Mouse (Mus musculus) embryo, embryonic 11.5 days (tissue): ENCODE measurements at regions not wholly inside any gene's neighbourhood (a gene's known extent, or its start where the extent isn't known, plus 50 kb on each side); places are given as distances from the start of the nearest gene placed in this dataset.

Experiments used
- DNase-seq: peaks from one replicate; pipeline ENCODE4 v3.0.0-alpha.2; 2012; ENCODE audit warnings: low read depth, low spot score

DNA sequence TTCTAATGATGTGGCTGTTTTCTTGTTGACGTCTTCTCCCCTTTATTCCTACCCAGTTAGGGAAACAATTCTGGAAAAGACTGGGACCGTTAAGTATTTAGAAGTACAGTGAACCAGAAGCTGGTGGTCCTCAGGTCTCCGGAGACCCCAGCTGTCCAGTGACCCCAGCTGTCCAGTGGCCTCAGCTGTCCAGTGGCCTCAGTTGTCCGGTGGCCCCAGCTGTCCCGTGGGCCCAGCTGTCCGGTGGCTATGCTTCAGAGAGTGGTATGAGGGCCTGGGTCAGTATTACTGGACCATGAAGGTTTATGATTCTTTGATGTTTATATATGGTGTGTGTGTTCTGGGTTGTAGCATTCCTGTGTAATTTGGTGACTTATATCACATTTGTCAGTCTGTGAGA lies 186.6 kb downstream of the Zfp326 start:
- DNase-seq, result no peak

DNA sequence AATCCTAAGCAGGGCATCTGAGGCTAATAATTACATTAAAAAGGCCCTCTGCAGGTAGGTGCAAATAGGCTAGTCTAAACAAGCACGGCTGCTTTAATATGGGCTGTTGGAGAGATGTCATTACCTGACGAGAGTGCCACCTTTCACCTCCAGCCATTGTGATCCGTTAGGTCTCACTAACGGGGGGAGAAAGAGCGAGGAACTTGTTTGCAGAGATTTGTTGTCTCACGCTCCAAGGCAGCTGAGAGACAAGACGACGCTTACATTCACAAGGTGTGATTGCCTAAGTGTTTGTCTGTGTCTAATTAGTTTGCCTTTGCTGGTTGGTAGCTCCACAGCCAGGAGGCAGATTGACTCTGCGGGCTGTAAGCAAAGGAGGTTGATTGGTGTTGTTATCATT lies 180.3 kb downstream of the Zfp326 start:
- DNase-seq, result no peak

DNA sequence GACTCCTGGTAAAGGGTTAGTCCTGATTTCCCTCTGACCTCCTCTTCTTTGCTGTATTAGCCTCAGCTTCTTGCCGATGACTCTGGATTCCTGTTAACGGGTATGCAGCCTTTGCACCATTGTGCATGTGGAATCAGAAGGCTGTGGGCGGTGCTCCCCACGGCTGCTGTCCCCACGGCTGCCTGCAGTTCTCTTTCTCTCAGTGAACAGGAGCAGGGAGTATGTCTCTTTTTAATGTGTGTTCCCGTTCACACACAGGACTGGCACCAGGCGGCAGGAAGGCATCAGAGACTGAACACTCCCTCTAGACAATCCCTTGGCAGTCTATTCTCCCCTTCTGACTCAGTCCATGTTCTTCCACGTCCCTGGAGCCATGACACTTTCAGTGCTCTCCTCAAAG lies 178.9 kb downstream of the Zfp326 start:
- no peak for DNase-seq

DNA sequence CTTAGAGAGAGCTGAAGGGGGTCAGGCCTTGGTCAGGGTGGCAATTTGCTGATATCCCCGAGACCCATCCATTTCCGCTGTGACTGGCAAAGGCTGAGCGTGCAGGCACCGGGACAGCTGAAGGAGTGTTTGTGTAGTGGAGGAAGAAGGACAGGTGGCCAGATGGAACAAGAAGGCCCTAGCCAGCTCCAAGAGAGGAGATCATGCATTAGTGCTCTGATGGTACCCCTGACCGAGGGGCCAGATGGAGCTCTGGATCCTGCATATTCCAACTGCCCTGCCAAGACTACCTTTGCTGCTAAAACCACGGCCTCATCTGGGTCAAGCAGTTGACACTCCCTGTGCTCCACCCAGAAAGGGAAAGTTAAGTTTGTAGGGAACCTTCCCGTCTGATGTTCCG lies 174.7 kb downstream of the Zfp326 start:
- DNase-seq, result no peak

DNA sequence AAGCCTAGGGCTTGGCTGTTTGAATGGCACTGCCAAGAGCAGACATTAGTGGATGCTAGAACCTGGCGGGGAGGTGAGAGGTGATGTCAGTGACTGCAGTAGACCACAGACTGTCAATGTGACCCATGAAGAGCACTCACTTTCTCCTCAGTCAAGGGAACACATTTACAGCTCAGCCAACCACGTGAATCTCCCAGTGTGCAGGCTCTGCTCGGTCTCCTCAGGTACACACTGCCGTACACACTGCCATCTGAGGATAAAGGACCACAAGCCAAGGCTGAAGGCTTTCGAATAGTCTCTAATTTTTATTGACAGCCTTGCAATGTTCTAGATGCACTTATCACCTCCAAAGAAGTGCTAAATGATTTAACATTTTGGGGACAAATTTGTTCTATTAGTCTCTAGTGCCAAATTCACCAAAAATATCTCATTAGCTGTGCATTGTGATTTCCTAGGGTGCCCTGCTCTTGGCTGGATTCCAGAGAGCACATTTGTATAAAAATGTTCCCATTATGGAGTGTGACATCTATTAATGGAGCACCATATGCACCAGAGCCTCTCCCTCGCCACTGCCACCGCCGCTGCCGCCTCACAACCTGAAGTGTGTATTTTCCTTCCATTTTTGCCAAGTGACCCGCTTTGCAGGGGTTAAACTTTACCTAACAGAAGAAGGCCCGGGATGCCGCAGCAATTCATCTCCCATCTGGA lies 168.7 kb downstream of the Zfp326 start:
- no peak for DNase-seq

DNA sequence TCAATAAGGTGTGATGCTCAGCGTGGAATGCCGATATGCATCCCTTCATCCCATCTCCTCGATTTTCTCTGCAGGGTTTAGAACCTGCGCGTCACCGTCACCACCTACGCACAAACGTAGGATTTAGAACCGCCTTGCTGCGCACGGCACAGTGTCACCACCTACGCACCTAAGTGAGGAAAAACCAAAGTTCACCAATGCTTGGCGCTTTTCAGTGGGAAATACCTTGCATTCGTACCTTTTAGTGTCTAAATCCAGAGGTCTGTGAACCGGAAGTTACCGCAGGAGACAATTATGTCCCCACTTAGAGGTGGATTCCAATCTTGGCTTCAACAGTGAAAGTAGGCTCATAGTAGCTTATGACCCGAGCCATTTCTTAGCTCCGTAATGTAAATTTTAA lies 162.0 kb downstream of the Zfp326 start:
- no peak for DNase-seq

DNA sequence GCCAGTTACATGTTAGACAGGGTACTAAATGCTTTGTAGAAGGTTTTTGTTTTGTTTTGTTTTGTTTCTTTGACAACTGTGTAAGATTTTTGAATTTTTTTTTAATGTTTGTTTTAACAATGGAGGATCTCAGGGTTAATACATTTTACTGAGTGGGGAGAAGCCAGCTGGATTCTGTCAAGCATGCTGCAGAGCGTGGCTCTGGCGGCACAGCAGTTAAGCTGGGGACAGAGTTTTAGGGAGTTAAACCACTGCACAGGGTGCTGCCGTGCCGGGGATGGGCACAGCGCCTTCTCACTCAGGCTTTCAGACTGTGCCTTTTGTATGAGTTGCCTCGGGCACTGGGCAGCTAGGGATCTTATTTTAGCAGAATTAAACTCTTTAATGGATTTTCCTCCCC lies 159.8 kb downstream of the Zfp326 start:
- no peak for DNase-seq

DNA sequence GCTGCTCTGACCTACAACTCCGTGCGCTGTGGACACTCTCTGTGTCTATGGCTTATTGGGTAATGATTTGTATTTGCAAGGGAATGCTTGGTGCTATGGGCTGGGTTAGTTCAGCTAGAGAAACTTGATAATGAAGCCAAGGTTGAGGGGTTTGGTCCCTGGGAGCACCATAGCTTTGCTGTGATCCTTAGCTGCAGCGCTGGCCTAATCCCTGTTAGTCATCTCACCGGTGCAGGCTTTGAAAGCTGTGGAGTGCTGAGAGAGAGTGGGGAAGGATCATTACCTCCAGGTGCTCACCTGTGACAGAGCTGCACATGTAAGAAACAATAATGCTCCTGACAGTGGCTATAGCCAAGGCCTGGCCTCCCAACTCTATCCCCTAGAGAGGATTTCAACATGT lies 156.6 kb downstream of the Zfp326 start:
- DNase-seq, result no peak

DNA sequence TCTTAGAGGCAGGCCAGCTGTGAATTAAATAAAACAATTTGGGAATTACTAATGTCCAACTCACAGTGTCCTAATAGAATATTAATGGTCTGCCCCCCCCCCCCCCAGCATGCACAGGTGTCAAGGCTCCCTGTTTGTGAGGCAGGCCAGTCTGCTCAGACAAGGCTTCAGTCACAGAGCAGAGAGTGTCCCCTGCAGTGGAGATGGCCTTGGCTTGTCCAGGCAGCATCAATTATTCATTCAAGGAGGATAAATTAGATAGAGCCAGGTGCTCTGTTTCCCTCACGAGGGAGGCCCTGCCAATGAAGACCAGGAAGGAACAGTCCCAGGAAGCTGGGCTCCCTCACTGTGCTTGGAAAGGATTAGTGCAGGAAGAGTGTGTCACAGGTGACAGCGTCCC lies 150.5 kb downstream of the Zfp326 start:
- DNase-seq, result no peak

DNA sequence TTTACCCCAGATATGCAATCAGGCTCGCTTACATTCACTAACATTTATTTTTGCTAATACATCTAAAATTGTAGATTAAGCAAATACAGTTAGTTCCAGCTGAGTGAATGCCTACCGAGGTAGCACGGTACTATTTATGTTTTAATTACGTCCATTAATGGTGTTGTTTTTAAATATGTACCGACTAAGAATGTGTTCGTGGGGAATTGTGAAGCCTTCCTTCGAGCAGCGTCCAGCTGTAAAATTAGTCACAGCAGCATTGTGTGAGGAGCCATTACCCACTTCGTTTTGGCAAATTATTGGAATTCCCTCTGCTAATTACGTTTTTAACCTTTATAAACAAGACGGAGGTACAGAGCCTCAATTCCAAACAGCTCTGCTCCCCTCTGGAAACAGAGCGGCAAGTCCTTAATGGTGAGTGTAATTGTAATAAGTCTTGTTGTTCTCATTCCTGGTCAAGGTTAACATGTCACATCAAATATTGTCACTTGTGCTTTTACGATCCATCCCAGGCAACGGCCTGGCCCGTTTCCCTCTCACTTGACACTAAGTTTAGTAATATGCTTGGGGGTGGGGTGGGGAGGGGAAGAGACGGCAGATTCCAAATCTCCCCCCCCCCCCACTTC lies 128.0 kb downstream of the Zfp326 start:
- no peak for DNase-seq

DNA sequence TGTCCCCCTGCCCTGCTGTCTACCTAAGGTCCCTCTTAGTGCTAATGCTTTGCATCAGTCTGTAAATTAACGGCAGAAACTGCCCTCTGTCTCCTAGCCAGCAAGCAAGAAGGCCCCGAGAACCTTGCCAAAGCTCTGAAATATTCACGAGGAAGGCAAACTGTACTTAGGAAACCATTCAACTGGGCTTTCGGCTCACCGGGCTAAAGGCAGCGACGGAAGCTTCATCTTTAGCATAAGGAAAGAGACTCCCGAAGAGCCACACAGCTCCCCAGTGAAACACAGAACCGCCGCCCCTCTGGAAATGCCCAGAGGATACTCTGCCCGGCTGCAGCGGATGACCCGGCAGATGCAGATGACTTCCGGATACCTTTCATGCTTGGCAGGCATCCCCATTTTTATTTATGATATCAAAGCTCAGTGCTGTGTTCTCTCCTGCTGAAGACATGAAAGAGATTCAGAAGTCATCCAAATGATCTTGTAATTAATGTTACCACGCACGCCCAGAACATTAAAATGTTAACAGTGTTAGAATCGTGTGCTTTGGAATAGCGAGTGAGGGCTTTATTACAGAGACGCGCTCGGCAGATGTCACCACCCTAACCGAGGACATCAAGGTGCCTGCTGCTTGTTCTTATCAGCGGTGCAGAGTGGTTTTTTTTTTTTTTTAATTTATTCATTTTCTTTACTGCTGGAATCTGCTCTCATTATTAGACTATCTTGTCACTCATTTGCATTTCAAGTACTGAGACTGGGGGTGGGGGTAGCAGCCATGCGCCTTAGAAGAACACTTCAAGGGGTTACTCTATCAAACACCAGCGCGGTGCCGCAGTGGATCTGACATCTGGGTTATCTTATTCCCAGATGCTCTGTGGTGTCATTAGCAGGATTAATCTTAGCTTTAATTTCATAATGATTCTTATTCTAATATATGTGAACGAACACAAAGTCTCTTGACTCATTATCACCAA lies 127.2 kb downstream of the Zfp326 start:
- DNase-seq, result no peak

DNA sequence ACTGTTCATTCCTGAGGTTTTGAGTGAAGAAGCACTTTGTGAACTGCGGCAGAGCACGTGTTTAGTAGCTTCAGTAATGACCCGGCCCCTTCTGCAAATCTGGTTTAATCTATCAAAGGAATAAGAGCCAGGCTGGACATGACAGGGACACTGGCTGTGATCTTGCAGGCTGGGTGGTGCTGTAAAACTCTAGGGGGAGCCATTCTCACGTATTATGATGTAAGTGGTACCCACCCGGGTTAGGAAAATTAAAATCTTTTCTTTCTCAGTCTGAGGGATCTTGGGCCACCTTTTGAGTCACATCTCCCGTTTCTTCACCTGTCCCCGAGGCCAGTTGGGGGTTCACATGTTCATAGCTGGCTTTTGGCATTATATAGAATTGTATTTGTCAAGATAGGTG lies 126.0 kb downstream of the Zfp326 start:
- DNase-seq, result no peak

DNA sequence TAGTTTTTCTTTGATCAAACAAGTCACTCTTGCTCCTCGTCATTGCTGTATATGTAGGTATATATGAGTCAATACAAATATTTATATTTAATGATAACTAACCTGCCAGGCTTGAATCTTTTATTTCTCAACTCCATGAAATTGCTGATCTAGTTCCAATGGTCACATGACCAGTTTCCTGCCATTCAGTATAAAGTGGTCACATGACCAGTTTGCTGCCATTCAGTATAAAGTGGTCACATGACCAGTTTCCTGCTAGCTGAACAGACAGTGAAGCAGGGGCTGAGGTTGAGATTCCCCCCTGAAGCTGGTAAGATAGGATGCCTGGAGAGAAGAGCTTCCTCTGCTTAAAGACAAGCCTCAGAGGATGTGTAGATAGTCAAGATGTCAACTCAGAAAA lies 117.9 kb downstream of the Zfp326 start:
- no peak for DNase-seq

DNA sequence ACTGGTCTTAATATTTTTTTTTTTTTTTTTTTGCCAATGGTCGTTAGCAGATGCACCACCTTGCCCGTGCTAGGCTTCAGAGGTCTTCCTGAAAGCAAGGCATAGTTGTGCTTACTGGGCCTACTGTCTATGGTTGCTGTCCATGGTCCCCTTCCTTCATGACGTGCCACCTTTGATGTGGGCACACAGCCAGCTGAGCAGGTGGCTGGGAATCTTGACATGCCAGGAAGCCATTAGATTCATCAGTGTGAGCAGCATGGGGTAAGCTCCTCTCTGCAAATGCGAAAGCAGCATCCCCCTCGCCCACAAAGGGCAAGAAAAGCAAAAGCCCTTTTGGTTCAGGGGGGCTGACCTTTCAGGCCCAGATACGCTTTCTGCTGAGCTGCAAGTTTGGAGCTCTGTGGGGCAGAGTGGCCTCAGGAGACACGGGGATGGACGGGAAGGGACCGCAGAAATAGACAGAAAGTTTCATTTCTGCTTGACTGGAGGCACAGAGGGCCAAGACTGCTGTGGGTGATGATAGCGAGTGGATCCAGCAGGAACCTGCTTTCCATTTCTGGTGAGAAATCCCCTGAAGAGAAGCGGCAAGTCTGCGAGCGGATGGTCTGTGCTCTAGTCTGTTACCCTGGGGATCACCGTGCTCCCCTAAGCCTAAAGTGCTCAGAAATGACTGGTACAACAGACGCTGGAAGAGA lies 116.8 kb downstream of the Zfp326 start:
- no peak for DNase-seq

DNA sequence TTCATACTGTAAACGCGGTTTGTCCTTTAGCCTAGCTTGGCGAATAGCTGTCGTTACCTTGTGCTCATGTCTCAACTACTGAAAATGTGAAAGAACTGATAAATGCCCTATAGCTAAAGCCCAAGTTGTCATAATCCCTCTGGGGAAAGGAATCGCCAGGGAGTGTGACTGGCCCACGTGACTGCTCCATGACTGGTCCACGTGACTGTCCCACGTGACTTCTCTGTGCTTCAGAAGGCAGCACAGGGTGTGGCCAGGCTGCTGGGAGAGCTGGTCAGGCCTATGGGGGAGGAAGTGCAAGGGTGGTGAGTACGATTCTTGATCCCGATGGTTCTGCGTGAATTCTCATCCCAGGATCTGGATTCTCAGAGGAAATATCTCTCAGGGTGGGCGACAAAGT lies 114.4 kb downstream of the Zfp326 start:
- DNase-seq, result no peak

DNA sequence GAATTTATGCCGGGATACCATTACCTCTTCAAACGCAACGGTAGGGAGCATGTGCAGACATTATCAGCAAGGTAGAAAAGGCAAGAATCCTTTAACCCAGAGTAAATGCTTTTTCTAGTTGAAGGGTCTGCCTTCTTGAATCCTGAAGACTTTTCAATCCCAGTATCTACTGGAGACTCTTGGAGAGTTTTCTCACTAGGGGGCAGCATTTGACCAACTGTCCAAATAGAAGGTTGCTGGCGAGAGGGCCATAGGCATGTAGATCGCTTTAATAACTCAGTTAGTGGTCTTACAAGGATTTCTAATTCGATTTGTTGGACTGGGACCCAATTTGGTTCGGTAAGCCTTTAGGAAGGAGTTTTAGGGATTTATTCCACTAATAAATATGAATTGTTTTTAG lies 110.0 kb downstream of the Zfp326 start:
- peak; percentile 52 for DNase-seq

DNA sequence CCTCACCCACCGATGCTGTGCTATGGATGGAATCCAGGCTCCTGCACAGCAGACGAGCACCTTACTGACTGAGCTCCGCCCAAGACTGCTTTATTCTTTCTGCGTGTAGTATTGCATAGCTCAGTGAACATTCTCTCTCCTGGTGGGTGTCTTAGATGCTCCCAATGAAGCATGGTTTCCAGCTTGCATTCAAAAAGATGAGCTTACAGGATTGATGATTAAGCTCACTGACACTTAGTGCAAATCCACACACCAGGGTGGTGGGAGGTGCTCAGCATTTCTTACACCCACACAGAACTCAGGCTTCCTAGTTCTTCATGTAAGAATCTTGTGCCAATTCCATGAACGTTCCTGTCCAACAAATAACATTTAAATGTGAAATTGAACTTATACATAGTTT lies 106.8 kb downstream of the Zfp326 start:
- no peak for DNase-seq

DNA sequence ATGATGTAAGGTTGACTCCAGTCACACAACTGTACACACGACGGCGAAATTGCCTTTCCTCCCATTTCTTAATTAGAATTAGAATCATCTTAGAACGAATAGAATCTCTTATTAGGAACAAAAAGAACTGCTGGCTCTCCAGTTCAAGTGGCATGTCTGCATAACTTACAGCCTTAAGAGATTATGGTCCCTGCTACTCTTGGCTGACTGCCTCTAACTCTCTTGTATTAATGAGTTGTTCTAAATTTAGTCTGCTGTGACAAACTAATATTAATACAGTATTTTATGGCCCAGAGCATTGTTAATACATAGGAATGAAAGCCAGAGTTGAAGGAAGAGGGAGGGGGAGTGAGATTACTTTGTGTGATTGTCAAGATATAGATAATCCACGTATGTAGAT lies 100.4 kb downstream of the Zfp326 start:
- DNase-seq, result no peak

DNA sequence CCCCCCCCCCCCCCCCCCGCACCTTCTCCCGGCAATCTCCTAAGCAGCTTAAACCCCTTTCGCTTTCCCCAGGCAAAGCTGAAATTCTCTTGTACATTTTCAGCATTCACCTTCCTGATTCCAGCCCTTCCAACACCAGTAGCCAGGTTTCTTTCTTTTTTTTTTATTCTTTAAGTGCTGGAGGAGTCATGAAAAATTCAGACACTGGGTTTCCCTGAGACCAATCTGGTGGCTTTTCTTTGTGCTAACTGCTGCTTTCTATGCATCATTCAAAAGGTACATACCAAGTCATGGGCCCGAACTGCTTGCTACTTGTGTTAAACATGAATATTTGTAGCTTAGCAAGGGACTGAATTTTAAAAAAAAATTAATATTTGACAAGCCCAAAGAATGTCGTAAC lies 99.7 kb downstream of the Zfp326 start:
- no peak for DNase-seq

DNA sequence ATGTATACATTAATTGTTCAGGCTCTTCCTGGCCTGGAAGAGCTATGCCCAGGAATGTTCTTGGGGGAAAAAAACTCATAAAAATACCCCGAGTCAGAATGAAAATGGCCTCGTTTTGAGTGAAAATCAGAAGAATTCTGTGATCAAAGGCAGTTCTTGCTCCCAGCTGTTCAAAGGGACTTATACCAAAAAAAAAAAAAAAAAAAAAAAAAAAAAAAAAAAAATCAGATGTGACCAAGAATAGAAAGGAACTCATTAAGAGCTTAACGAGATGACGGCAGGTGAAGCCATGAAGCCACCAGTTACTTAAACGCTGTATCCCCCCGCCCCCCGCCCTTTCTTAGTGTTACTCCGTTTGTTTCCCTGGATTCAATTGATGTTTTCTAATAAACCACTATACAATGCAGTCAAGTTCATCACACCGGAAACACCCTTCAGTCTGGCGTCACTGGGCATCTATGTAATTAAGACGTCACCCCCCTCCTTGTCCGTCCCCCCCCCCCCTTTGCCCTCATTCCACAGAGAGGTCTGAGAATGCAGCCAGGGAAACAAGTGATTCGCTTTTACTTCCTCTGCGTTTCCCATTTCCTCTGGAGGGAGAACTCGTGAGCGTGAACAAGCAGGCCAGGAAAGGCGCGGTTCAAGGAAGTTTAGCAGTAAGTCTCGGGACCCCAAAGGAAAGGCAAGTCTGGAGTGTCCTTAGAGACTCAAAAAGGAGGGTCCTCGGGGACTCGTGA lies 99.1 kb downstream of the Zfp326 start:
- no peak for DNase-seq

DNA sequence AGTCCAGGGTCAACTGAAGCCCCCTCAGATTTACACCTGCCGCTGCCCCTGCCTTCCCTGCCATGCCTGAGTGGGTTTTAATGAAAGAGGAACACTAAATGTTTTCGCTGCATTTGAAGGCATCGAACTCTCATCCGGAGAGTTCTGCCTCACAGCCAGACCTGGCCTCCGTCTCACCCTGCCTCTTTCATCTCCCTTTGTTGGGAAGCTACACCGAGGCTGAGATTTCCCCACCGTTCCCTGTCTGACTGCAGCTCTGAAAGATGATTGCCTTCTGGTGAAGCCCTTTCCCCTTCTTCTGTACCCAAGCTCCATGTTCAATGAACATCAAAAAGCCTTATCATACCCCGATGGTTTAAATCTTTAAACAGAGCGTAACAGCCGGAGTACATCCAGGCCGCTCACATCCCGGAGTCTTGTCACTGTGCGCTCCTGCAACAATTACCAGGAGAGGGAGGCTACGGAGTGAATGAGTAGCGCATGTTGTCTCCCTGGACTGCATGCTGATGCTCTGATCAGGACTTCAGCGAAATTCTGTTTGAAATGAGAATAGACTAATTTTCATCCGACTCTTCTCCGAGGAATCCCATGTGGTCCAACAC lies 98.3 kb downstream of the Zfp326 start:
- DNase-seq, result no peak
